Mouse (Mus musculus) left cerebral cortex, adult 9 months (tissue): ENCODE data around the gene 1700080O16Rik.

Experiments used
- DNase-seq, 2 experiments: peaks; one replicate each; pipeline ENCODE4 v3.0.0; 2022; ENCODE audit warnings: low spot score in 2 of 2

Gene 1700080O16Rik

DNA sequence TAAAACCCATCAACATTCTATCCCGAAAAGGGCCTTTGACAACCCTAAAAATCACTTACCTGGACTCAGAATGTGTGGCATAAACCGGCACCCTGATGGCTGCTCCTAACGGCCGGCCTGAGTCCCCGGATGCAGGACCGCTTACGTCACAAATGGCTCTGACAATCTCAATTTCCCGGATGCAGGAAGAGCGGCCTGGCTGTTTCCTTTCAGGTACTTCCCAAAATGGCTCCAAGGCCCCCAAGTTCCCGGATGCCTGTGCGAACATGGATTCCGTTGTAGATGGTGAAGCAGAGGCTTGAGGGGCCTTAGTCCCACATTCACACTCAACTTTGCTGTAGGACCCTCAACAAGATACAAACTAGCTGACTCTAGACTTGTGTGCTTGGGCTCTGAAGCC, at the start of gene 1700080O16Rik:
Gene 1700080O16Rik (minus strand): TSS at position 101 of the 400 bp plus-strand sequence.
- DNase-seq, result no peak

DNA sequence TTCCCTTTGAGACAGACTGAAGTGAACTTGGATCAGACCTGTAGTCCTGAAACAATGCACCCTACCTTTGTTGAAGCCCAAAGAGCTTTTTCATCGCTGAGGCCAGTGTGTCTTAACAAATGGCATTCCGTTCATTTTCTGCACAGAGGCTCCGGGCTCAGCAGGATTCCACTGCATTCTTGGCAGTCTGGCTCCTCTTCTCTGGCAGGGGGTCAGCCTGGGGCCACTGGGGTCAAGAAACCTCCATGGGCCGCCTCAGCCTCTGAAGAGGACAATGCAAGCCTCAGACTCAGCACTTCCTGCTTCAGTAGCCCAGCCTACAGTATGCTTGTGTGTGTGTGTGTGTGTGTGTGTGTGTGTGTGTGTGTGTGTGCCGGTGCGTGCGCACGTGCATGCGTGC, 45.1 kb upstream of the 1700080O16Rik start:
- no peak for DNase-seq

DNA sequence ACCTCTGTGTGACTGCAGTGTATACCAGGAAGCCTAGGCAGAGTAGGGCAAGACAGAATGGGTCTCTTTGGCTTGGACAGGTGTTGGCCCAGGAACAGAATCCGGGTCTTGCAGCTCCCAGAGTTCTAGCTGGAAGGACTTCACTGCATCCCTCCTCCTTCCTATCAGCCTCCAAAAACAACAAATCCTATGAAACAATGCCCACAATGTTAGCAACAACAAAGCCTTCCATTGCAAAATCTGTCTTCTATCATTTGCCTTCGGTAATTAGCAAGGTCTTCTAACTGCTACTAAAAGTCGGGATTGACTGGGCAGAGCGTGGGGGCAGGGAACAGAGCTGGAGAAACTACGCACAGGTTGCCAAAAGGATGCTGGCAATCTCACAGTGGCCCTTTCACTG, 27.5 kb upstream of the 1700080O16Rik start:
- DNase-seq, result no peak

DNA sequence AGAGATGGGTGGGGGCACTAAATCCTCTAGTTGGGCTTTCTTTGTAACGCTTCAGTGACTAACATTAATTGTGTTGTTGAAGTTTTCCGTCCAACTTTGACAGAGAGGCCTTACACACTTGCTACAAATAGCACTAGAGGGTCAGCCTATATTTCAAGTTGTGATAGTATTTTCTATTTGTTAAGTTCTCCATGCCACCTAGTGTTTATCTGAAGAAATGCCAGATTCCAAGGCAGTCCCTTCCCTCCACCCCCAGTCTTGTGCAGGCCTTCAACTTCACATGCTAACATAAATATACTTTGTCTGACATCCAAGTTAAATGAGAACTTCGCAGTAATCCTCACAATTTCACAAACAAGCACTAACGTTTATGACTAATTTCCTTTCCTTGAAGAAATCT, 26.9 kb upstream of the 1700080O16Rik start:
- no peak for DNase-seq

DNA sequence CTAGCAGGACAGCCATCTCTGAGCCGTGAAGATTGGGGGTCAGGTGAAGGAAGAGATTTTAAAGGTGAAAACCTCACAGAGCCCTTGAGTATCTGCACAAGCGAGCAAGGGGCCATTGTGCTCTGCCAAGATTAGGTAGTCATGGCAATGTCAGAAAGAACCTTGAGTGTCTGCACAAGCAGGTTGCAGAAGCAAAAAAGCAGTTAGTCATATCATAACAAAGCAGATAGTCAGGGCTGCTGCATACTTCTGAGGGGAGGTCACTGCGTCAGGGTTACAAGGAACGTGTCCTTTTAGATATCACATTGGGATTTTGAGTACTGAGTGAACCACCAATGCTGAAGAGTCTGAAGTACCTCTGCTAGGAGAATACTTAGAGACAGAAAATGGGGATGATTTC, 3.8 kb upstream of the 1700080O16Rik start:
- DNase-seq, result no peak

DNA sequence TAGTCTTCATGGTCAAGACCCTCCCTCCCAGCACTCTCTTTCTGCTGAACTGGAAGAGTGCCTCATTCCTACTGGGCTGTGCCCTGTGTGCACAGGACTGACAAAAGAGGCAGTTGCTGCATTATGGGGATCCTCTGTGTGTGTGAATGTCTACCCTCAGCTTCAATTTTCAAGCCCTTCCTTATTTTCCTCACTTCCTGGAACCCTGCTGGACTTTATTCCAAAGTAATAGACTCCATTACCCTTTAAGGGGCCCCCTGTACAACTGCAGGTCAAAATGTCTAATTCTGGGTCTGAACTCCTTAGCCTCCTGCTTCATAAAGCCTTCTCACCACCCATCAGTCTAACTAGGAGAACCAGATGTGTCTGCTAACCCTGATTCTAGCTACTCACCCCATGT, 2.0 kb upstream of the 1700080O16Rik start:
- no peak for DNase-seq

DNA sequence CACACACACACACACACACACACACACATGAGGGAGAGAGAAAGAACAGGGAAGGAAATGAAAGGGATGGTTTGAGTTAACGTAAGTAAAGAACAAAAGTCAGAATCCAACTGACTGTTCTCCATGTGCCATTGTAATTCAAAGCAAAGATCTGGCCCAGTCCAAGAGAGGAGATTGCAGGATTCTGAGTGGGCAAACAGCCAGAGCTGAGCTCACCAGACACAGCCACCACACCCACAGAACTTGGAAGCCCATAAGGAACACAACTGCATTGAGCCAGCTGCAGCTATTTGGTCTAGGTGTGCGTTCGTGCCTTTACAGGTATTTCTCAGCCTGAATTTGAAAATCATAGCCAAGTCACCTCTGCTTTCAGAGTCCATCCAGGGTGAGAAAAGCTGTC, 24.5 kb downstream of the 1700080O16Rik start:
- no peak for DNase-seq

DNA sequence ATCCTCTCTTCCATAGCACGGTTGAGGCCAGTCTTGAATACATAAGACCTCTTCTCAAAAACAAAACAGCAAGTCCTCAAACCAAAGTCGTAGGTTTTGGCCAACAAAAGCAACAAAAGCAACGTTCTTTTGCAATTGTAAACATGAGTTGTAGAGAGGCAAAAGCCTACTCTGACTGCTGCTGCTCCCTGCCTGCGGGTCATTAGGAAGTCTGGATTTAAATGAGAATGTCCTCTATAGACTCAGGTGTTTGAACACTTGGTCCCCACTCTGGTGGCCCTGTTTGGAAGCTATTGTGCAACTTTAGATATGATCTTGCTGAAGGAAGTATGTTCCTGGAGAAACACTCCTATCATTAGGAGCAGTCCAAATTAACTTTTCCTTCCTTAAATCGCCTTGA, 34.5 kb downstream of the 1700080O16Rik start:
- no peak for DNase-seq

DNA sequence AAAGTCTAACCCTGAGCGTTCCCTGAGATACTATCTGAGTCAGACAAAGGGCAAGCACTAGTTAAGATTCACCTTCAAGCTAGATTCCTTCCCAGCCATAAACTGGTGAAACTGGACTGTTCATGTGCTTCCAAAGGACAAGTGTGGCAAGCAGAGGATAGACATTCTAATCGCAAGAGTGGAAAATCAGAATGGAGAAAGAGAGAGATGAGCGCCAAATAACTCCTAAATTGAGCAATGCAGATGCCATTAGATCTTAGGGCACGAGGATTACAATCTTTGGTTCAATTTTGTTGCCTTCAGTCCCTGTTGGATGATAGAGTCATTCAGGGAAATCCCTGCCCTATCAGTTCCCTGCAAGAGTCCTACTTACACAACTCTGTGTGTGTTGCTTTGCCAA, 53.5 kb downstream of the 1700080O16Rik start:
- no peak for DNase-seq
